Mouse (Mus musculus) left cerebral cortex, postnatal 10 days (tissue): ENCODE data around the gene Rnaseh2c. TPM values are rescaled to one million over a fixed set of nuclear protein-coding genes. Genes with fewer than 3 reads are reported as not detected.
A peak's percentile ranks its signal among the peaks of the same experiment; 100 is the strongest.

Source experiments
- DNase-seq, 2 experiments: peaks; one replicate each; pipeline ENCODE4 v3.0.0; 2021 to 2022; ENCODE audit warnings: low spot score in 2 of 2, mixed read lengths in 1 of 2; ENCODE audit errors: extremely low spot score in 1 of 2
- intact Hi-C: fragments of 180-260 bp; cut with DNase I; formaldehyde crosslinking; loops from one replicate; pipeline ENCODE4 v1.15.1; 2025
- total RNA-seq, 2 experiments: library from RNA; stranded (reverse); gene quantifications; 2 replicates each; pipeline ENCODE4 v1.2.3; 2021

Rnaseh2c gene
- total RNA-seq, 2 experiments from 2014 or later = 68.2 to 71.7 TPM

- intact Hi-C loops = no loop called here
- peak in 1 of 2 experiments; percentile 33 for DNase-seq
Measured at GRCm38 (mm10) chr19:5570353-5571246, 31.1 kb upstream of the Rnaseh2c start.

- peak in 1 of 2 experiments; percentile 37 for DNase-seq
- intact Hi-C loops = no loop called here
Measured at GRCm38 (mm10) chr19:5571831-5572230, 29.8 kb upstream of the Rnaseh2c start.

GRCm38 (mm10) chr19:5572331-5573125 is 29.1 kb upstream of the Rnaseh2c start:
- DNase-seq = peak in 1 of 2 experiments; percentile 53
- intact Hi-C loops = no loop called here

- intact Hi-C loops = no loop called here
Measured at GRCm38 (mm10) chr19:5575336-5575735, 26.3 kb upstream of the Rnaseh2c start.

GRCm38 (mm10) chr19:5579971-5580370 is 21.7 kb upstream of the Rnaseh2c start:
- peak in 1 of 2 experiments; percentile 26 for DNase-seq
- intact Hi-C loops = no loop called here

More at GRCm38 (mm10) chr19:5575336-5575735, 26.3 kb upstream of the Rnaseh2c start:
- no peak for DNase-seq

GRCm38 (mm10) chr19:5580776-5581175 is 20.9 kb upstream of the Rnaseh2c start:
- no peak for DNase-seq
- intact Hi-C loops = no loop called here

GRCm38 (mm10) chr19:5581995-5582394 is 19.7 kb upstream of the Rnaseh2c start:
- intact Hi-C loops = no loop called here

GRCm38 (mm10) chr19:5589159-5589558 is 12.5 kb upstream of the Rnaseh2c start:
- intact Hi-C loops = no loop called here
- no peak for DNase-seq

More at GRCm38 (mm10) chr19:5581995-5582394, 19.7 kb upstream of the Rnaseh2c start:
- DNase-seq = no peak

GRCm38 (mm10) chr19:5591888-5592287 is 9.8 kb upstream of the Rnaseh2c start:
- intact Hi-C loops = no loop called here
- DNase-seq = no peak

GRCm38 (mm10) chr19:5599224-5599623 is 2.4 kb upstream of the Rnaseh2c start:
- intact Hi-C loops = no loop called here
- no peak for DNase-seq

- DNase-seq = no peak
- intact Hi-C loops = loop anchor here (5.0 kb wide), 1 partner anchor 34 kb away; the partner anchor contains the start of gene Rela
Measured at GRCm38 (mm10) chr19:5603664-5604063, 2.0 kb downstream of the Rnaseh2c start.

- intact Hi-C loops = no loop called here
- no peak for DNase-seq
Measured at GRCm38 (mm10) chr19:5605126-5605525, 3.5 kb downstream of the Rnaseh2c start.

- intact Hi-C loops = no loop called here
- peak in 1 of 2 experiments; percentile 54 for DNase-seq
Measured at GRCm38 (mm10) chr19:5606196-5606595, 4.5 kb downstream of the Rnaseh2c start.

GRCm38 (mm10) chr19:5607705-5608410 is 6.2 kb downstream of the Rnaseh2c start:
- no peak for DNase-seq
- intact Hi-C loops = no loop called here

- intact Hi-C loops = no loop called here
- DNase-seq = no peak
Measured at GRCm38 (mm10) chr19:5608707-5609106, 7.0 kb downstream of the Rnaseh2c start.

- no peak for DNase-seq
- intact Hi-C loops = no loop called here
Measured at GRCm38 (mm10) chr19:5609171-5609546, 7.5 kb downstream of the Rnaseh2c start.

- intact Hi-C loops = no loop called here
Measured at GRCm38 (mm10) chr19:5609547-5610404, 8.1 kb downstream of the Rnaseh2c start, which contains the start of gene Kat5. Gene Kat5, minus strand, starts transcription at chr19:5610237.

GRCm38 (mm10) chr19:5611973-5612372 is 10.3 kb downstream of the Rnaseh2c start:
- intact Hi-C loops = no loop called here
- no peak for DNase-seq

More at GRCm38 (mm10) chr19:5609547-5610404, 8.1 kb downstream of the Rnaseh2c start, which contains the start of gene Kat5:
- DNase-seq = peak; percentile 87 to 94
